Mouse (Mus musculus) CH12.LX (cell line): ENCODE measurements around the gene Prkag2.

Experiments
- CTCF ChIP-seq, 2 experiments: IDR thresholded peaks in 1 of 2; conservative IDR thresholded peaks in 1 of 2; 2 replicates each; pipeline ENCODE4 v1.5.1; 2011 to 2012; ENCODE audit warnings: low read depth in 2 of 2, low read length in 2 of 2, improper control_type of control experiment in 1 of 2, inconsistent platforms in 1 of 2, mild to moderate bottlenecking in 1 of 2, moderate library complexity in 1 of 2
- EP300 ChIP-seq: IDR thresholded peaks from 2 replicates; pipeline ENCODE4 v1.6.1; 2011; ENCODE audit warnings: low read length, improper control_type of control experiment
- IRF4 ChIP-seq: IDR thresholded peaks from 2 replicates; pipeline ENCODE4 v1.6.1; 2014; ENCODE audit warnings: low read depth, mild to moderate bottlenecking, inconsistent platforms, low read length, improper control_type of control experiment
- KAT2A ChIP-seq: IDR thresholded peaks from 2 replicates; pipeline ENCODE4 v1.6.1; 2012; ENCODE audit warnings: low read length, improper control_type of control experiment, inconsistent platforms; ENCODE audit not compliant: insufficient replicate concordance
- RAD21 ChIP-seq: IDR thresholded peaks from 2 replicates; pipeline ENCODE4 v1.6.1; 2011; ENCODE audit warnings: low read depth, mild to moderate bottlenecking, low read length, improper control_type of control experiment, moderate library complexity
- TBP ChIP-seq: conservative IDR thresholded peaks from 2 replicates; pipeline ENCODE4 v1.6.1; 2011; ENCODE audit warnings: low read depth, low read length, improper control_type of control experiment
- TCF12 ChIP-seq: IDR thresholded peaks from 2 replicates; pipeline ENCODE4 v1.6.1; 2014; ENCODE audit warnings: low read depth, mild to moderate bottlenecking, inconsistent platforms, low read length, improper control_type of control experiment

DNA sequence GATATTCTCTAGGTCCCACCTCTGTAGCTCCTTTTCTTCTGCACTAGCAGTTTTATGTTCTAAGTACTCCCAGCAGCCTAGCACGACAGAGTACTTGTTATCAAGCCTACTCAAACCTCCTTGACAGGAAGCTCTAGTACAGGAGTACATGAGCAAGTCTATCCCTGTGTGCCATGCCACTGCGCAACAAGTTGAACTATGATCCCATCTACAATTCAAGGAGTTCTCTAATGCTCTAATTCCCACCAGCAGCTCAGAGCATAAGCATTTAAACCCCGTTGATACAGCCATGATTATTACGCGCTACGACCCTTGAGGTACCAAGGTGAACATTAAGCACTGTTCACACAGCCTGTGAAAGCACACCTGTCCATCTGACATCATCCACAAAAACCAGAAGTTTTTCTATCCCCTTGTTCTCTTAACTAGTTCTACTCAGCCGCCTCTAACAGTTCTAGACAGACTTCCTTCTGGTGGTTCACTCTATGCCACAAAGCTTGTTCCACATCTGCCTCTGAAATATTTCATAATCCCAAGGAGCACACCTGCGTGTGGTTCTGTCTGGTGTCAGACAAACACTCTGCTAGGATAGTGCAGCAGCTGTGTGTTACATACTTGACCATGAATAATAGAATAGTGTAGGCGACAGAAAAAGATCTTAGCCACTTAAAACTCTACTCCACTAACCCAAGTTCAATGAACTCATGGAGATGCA is 274.2 kb downstream of the Prkag2 start:
- TF ChIP-seq EP300, result no peak
- no peak for TF ChIP-seq CTCF (conservative IDR thresholded peaks at IDR 0.05 in 1 of 2, IDR thresholded peaks at IDR 0.05 in 1 of 2; ENCODE audit: low read depth in 2 of 2, low read length in 2 of 2)
- TF ChIP-seq RAD21, result no peak
- no peak for TF ChIP-seq IRF4
- TF ChIP-seq KAT2A, result no peak
- TF ChIP-seq TCF12, result no peak; the same call in 1 of the 2 replicates
- no peak for TF ChIP-seq TBP
